Mouse (Mus musculus): Measurements from ENCODE around the gene Dynll2. TPM values are rescaled to one million over a fixed set of nuclear protein-coding genes. Genes with fewer than 3 reads are reported as not detected.

Dynll2 gene
- 62.6 and 64.9 TPM in 2 replicates for polyA plus RNA-seq (2012; ENCODE audit: insufficient read depth, insufficient read length, missing spikeins)

DNA sequence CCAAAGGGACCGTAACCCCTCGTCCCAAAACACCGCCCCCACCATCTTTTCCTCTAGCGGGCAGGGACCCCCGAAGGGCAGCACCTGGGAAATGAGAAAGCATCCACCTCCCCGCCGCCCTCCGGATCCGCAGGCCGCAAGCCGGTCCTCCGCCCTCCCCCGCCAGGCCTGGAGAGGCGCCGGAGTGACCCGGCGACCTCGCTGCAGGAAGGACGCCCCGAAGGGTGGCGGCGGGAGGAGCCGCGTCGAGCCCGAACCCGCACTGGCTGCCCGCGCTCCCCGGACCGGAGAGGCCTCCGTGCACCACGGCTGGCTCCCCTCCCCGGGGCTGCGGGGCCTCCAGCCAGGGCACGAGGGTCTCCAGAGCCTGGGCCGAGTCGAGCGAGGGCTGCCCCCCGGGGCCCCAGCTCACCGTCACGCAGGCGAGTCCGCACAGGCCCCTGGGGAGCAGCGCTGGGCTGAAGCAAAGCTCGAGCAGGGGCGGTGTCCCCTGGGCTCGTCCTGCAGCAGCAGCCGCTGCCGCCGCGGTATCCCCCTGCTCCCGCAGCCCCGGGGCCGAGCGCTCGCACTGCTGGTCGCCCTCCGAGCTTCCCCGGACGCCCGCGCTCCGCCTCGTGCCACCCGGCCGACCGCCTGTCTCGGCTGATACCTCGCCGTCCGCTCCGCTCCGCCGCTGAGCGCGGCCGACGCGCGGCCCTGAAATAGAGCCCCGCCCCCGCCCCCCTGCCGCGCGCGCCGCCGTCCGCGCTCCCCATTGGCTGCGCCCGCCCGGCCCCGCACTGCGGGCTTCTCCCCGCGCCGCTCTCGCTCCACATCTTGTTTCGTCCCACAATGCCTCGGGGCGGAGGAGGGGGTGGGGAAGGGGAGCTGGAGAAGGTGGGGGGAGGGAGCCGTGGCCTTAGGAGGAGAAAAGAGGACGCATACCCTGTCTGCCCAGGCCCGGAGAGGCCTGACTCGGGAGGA lies at the start of gene Dynll2:
Gene Dynll2, minus strand, starts transcription at position 703 of the 963 bp plus-strand sequence.
- H3K4me1 ChIP-seq (ENCODE audit: control insufficient read depth, insufficient read depth, low read length) = peaks cover 17% of the 10 kb centered on the region
- TF ChIP-seq CTCF (IDR thresholded peaks at IDR 0.05; ENCODE audit: low read depth, low read length) (no peak), POLR2A (IDR thresholded peaks at IDR 0.05; ENCODE audit: borderline replicate concordance, low read depth, low read length) (peak; percentile 39; the same call in 1 of the 2 replicates)
- H3K27ac ChIP-seq (ENCODE audit: insufficient read depth, low read depth, low read length) = peak within 1 kb of the TSS; percentile 78
- peak within 1 kb of the TSS; percentile 87 for H3K4me3 ChIP-seq (ENCODE audit: insufficient read depth, low read length)

DNA sequence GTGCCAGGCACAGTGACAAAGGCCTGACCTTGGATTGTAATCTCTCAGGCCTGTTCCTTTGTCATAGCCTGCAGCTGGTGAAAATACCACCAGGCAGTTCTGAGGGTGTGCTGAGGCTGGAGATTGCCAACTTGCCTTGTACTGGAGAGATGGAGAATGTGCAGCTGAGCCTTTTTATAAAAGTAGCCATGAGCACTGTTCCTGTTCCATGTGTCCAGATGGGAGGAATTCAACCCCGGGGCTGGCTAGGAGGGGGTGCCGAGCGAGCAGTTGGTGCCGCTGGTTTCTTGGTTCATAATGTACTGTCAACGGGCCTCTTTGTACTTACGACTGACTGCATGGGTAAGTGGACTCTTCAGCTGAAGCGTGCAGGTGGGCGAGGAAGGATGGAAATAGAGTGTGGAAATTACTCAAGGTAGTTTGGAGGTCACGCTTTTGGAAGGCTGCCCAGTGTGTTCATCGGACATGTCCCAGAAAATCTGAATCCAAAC lies 49.5 kb upstream of the Dynll2 start:
- Histone ChIP-seq H3K27ac (ENCODE audit: insufficient read depth, low read depth, low read length) (no peak overlapping the region), H3K4me3 (ENCODE audit: insufficient read depth, low read length) (no peak overlapping the region), H3K4me1 (ENCODE audit: control insufficient read depth, insufficient read depth, low read length) (no peaks in the 10 kb centered on the region)
- TF ChIP-seq POLR2A (IDR thresholded peaks at IDR 0.05; ENCODE audit: borderline replicate concordance, low read depth, low read length) (no peak), CTCF (IDR thresholded peaks at IDR 0.05; ENCODE audit: low read depth, low read length) (no peak)

DNA sequence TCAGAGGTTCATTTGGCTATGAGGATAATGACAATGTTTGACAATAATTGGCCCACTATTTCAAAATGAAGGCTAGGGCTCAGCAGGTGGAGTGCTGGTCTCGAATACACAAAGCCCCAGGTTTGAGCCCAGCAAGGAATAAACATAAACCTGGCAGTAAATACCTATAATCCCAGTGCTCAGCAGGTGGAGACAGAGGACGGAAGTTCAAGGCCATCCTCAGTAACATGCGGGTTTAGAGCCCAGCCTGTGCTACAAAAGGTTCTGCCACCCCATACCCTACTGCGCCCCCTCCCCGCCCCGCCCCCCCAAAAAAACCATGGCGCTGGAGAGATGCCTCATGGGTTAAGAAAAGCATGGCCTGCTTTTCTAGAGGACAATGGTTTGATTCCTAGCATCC lies 48.6 kb upstream of the Dynll2 start:
- no peak overlapping the region for H3K4me3 ChIP-seq (ENCODE audit: insufficient read depth, low read length)
- TF ChIP-seq CTCF (IDR thresholded peaks at IDR 0.05; ENCODE audit: low read depth, low read length) (no peak), POLR2A (IDR thresholded peaks at IDR 0.05; ENCODE audit: borderline replicate concordance, low read depth, low read length) (no peak)
- H3K4me1 ChIP-seq (ENCODE audit: control insufficient read depth, insufficient read depth, low read length) = no peaks in the 10 kb centered on the region
- H3K27ac ChIP-seq (ENCODE audit: insufficient read depth, low read depth, low read length) = no peak overlapping the region

DNA sequence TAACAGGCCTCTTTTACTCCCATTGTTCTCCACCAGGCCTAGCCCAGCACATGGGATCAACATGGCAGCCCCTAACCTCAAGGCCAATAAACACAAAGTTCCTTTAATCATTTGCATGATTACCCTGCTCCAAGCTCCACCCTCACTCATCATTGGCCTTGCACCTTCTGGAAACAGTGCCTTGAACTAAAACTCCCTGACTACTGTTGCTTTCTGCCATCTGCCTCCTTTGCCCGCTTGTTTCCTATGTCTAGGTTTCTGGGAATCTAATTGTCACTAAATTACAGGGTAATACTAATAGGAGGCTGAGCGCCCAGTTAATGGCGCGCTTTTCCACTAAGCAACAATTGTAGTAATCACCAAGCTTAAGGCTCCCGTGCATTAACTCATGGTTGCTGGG lies 44.4 kb upstream of the Dynll2 start:
- Histone ChIP-seq H3K27ac (ENCODE audit: insufficient read depth, low read depth, low read length) (no peak overlapping the region), H3K4me3 (ENCODE audit: insufficient read depth, low read length) (no peak overlapping the region), H3K4me1 (ENCODE audit: control insufficient read depth, insufficient read depth, low read length) (0 out of 2 replicates have a peak, but pooled peaks cover 2% of the 10 kb centered on the region)
- TF ChIP-seq CTCF (IDR thresholded peaks at IDR 0.05; ENCODE audit: low read depth, low read length) (no peak), POLR2A (IDR thresholded peaks at IDR 0.05; ENCODE audit: borderline replicate concordance, low read depth, low read length) (no peak)

DNA sequence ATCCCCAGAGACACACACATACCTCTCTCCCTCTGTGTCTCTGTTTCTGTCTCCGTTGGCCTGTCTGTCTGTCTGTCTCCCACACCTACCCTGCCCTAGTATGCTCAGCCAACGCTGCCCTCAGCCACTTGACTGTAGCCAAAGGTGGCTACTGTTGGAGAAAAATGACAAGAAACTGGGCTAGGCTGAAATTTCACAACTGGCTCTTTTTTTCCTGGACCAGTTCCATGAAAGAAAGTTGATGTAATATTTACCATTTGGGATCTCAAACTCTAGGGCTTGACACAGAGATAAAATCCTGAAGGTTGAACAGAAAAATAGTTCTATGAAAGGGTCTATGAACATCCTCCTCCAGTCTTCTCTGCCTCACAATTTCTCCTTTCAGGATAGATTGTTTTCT lies 43.5 kb upstream of the Dynll2 start:
- H3K27ac ChIP-seq (ENCODE audit: insufficient read depth, low read depth, low read length) = no peak overlapping the region
- H3K4me3 ChIP-seq (ENCODE audit: insufficient read depth, low read length) = no peak overlapping the region

DNA sequence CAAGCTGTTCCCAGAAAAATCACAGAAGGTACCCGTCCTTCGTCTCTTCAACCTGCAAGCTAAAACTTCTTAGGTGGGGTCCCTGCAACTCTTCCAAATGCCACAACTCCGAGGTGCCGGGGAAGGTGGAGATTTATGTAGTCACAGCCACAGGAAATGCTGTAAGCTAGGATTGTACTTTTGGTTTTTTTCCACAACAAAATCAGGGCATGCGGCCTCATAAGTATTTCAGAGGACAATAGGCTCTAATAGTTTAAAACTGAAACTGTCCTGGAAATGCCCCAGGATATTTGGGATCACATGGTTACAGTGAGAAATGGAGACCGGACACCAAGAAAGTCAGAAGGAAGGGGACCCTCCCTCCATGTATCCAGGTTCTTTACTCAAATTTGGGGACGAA lies 42.9 kb upstream of the Dynll2 start:
- no peak for TF ChIP-seq CTCF (IDR thresholded peaks at IDR 0.05; ENCODE audit: low read depth, low read length)
- no peak for TF ChIP-seq POLR2A (IDR thresholded peaks at IDR 0.05; ENCODE audit: borderline replicate concordance, low read depth, low read length)
- 0 out of 2 replicates have a peak, but pooled peaks cover 2% of the 10 kb centered on the region for H3K4me1 ChIP-seq (ENCODE audit: control insufficient read depth, insufficient read depth, low read length)
- H3K4me3 ChIP-seq (ENCODE audit: insufficient read depth, low read length) = no peak overlapping the region
- no peak overlapping the region for H3K27ac ChIP-seq (ENCODE audit: insufficient read depth, low read depth, low read length)

More for the DNA sequence above, 43.5 kb upstream of the Dynll2 start:
- TF ChIP-seq CTCF (IDR thresholded peaks at IDR 0.05; ENCODE audit: low read depth, low read length) (no peak), POLR2A (IDR thresholded peaks at IDR 0.05; ENCODE audit: borderline replicate concordance, low read depth, low read length) (no peak)
- 0 out of 2 replicates have a peak, but pooled peaks cover 2% of the 10 kb centered on the region for H3K4me1 ChIP-seq (ENCODE audit: control insufficient read depth, insufficient read depth, low read length)

DNA sequence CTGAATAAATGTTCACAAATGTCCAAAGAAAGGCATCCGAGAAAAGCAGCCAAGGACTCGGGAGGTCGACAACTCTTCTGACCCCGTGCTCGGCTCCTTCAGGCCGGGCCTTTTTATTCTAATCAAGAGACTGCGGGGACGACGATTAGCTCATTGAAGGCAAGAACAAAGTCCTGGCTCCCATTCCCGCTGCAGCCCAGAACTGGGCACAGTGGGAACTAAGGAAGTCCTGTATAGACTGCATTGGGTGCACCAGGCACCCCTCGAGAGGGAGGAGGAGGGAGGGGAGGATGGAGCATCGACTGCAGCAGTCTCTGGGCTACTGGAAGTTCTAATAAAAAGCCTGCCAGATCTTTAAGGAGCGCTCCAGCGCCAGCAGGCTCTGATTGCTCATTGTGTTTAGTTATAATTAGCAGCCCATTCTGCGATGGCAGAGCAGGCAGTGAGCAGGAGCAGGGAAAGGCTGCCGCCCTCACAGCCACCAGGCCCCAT lies 40.9 kb upstream of the Dynll2 start:
- Histone ChIP-seq H3K4me1 (ENCODE audit: control insufficient read depth, insufficient read depth, low read length) (0 out of 2 replicates have a peak, but pooled peaks cover 2% of the 10 kb centered on the region), H3K4me3 (ENCODE audit: insufficient read depth, low read length) (no peak overlapping the region), H3K27ac (ENCODE audit: insufficient read depth, low read depth, low read length) (no peak overlapping the region)
- TF ChIP-seq POLR2A (IDR thresholded peaks at IDR 0.05; ENCODE audit: borderline replicate concordance, low read depth, low read length) (no peak), CTCF (IDR thresholded peaks at IDR 0.05; ENCODE audit: low read depth, low read length) (no peak)

DNA sequence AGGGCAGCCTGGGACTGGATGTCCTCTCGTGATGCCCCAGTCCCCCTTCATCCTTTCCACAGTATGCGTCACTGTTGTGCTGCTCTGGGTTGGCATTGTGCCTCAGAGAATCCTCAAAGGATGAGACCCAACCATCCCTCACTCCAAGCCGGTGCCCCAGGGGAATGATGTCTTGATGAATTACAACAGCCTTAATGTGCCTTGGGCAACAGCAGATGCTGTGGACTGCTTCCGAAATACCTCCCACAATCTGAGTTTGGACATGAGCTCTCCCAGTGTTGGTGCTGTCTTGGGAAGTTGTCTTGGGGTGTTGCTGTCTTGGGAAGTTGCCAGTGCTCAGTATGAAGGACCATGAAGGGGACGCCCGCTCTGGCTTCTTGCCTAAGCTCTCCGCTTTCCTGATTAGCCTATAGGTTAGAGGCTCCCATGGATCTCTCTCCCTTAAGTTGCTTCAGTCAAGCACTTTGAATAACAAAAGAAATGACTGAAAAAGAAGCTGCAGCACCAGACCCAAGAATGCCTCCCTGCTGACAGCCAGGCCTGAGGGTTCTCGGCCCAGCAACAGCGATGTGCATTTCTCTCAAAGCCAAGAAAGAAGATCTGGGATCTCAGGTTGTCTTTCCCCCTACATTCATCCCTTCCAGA lies 40.2 kb upstream of the Dynll2 start:
- H3K4me1 ChIP-seq (ENCODE audit: control insufficient read depth, insufficient read depth, low read length) = 0 out of 2 replicates have a peak, but pooled peaks cover 2% of the 10 kb centered on the region
- H3K27ac ChIP-seq (ENCODE audit: insufficient read depth, low read depth, low read length) = no peak overlapping the region
- TF ChIP-seq CTCF (IDR thresholded peaks at IDR 0.05; ENCODE audit: low read depth, low read length) = no peak
- no peak for TF ChIP-seq POLR2A (IDR thresholded peaks at IDR 0.05; ENCODE audit: borderline replicate concordance, low read depth, low read length)
- H3K4me3 ChIP-seq (ENCODE audit: insufficient read depth, low read length) = no peak overlapping the region

DNA sequence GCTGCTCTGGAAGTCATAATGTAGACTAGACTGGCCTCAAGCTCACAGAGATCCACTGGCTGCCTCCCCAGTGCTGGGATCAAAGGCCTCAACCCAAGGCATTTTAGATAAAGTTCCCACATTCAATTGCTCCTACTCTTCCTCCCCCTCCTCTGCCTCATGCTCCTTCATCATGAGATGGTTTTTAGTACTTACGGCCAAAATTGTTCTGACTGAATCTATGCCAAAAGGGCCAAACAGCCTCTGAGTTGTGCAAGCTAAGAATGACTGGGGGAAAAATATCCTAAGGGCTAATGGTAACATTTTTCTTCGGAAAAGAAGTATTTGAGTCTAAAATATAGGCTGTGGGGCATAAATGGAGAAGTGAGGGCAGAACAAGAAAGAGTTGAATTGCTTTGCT lies 36.6 kb upstream of the Dynll2 start:
- TF ChIP-seq CTCF (IDR thresholded peaks at IDR 0.05; ENCODE audit: low read depth, low read length) (no peak), POLR2A (IDR thresholded peaks at IDR 0.05; ENCODE audit: borderline replicate concordance, low read depth, low read length) (no peak)
- Histone ChIP-seq H3K27ac (ENCODE audit: insufficient read depth, low read depth, low read length) (no peak overlapping the region), H3K4me1 (ENCODE audit: control insufficient read depth, insufficient read depth, low read length) (0 out of 2 replicates have a peak, but pooled peaks cover 2% of the 10 kb centered on the region), H3K4me3 (ENCODE audit: insufficient read depth, low read length) (no peak overlapping the region)
